Mouse (Mus musculus) ovary, postnatal 10 days (tissue): ENCODE data around the gene Hcn1.

Experiments used
- DNase-seq: peaks from one replicate; pipeline ENCODE4 v3.0.0; 2022; ENCODE audit warnings: low spot score

The Hcn1 gene

DNA sequence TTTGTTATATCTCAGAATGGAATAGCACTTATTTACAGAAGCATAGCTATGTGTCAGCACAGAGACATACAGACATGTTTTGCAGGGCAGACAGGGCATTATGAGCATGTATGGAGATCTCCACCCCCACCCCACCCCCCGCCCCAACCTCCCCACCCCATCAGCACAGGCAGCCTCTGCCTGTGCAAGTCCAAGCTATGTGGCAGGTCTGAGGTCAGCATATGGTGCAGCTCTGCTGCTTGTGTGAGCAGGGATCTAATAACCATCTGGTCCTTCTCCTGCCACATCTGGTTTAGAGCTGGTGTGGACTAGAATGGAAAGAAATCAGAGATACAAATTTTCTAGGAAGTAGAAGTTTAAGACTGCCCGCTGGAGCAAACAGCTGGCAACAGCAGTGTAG is 424.4 kb downstream of the Hcn1 start:
- no peak for DNase-seq

DNA sequence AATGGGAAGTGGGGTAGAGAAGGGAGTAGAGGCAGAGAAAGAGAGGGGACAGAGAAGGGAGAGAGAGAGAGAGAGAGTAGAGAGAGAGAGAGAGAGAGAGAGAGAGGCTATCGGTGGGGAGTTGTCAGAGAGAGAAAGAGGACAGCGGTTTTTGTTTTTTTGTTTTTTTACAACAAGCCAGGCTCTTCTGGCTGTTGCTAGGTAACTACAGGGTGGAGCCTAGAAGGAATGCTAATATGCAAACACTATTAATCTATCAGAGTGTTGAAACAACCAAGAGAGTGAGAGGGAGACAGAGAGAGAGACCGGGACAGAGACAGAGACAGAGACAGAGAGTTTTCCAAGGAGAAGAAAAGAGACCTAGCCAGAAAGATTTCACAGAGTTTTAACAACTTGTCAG is 425.7 kb downstream of the Hcn1 start:
- DNase-seq = no peak

DNA sequence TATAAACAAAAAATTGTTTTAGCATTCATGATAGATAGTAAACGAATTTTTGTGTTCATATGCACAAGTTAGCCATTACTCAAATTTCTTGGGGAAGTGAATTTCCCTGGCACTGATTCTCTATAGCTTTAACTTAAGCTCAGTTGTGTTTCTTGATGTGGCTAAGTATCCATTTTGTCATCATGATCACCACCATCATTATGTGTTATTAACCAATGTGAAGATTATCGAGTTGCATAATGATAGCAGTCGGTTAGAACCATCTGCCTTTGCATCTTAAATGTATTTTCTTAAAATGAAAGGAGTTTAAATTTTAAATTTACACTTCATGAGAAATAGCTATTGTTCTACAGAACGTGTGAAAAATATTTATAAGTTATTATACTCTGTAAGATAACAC is 426.5 kb downstream of the Hcn1 start:
- no peak for DNase-seq

DNA sequence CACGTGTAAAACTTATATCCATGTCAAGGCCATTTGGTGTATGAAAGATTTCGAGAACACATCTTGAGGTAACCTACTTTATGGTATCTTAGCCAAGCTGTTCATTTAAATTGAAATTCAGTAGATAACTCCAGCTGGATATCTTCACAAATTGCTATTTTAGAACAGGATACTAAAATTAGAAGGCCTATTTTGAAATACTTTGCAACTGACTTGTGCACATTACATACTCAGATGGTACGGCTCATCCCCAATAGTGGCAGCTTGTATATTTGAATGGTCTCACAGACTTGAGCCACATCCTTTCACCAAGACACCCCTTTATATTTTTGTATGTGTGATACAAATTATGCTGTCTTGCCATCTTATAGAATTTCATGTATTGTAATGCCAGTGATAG is 427.5 kb downstream of the Hcn1 start:
- DNase-seq = no peak

DNA sequence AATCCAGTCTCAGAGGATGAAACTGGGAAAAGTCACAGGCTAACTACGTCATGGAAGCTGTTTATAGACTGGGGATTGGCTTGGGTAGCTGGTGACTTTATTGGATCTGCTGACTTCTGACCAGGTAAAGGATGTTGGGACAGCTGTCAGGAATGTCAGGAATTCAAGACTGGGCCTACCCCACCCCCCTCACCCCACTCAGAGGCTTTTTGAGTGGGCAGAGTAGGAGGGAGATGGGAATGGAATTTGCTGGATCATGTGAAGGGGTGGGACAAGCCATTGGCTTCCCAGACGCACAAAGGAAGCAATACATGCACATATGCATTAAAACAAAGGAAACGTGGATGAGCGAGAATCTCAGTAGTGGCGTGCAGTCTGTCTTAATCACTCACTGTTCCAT is 433.5 kb downstream of the Hcn1 start:
- DNase-seq = no peak
